Mouse (Mus musculus): Measurements from ENCODE around the gene Aim2.

The Aim2 gene

DNA sequence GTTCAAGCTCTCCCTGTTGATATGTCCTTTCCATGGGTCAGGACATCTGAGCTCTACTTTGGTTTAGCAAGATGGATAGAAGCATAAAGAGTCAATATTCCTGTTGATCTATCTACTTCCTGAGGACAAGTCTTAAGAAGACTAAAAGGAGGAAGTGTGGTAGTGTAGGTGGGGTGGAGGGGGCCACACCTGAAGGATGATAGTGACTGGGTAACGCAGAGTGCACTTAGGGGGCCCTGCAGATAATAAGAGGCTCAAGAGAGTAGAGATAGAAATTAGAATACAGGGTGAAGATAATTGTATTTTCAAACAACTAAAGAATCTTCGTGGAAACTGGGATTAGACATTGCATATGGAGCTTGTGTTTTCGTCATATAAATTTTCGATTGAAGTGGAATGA, 5.6 kb upstream of the Aim2 start:
- no peak for DNase-seq (ENCODE audit: low read depth in 1 of 2, low spot score in 2 of 2)

DNA sequence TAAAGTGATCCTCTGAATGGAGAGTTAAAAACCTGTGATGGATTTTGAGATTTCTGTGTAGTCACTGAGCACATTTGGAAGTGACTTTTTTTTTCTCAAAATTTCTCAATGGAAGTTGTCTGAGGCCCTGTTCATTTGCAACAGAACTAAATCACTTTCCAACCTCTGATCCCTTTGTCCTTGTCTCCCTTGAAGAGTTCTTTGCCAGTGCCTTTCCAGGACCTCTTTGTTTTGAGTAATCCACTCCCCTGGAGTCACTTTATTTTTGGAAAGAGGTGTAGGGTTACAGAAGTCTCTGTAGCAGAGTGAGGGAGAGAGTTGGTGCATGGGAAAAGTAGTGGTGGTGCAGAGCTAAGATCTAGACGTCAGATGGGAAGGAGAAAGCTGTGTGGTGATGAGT, 2.2 kb upstream of the Aim2 start:
- DNase-seq (ENCODE audit: low read depth in 1 of 2, low spot score in 2 of 2) = no peak

DNA sequence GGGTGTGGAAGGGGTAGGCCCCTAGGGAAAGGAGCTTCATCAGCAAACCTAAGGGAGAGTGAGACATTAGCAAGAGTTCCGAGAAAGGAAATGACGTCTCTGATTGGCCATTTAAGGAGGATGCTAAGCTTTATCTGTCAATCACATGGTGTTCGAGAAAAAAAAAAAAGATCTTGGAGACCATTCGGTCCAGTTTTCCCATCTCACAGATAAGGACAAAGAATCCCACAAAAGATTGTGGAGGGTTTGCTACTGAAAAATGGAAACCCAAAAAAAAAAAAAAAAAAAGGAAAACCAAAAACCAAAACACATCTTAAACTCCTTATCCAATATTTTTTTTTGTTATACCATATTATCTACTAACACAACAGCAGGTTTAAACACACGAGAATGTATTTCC, 1.5 kb upstream of the Aim2 start:
- no peak for DNase-seq (ENCODE audit: low read depth in 1 of 2, low spot score in 2 of 2)

DNA sequence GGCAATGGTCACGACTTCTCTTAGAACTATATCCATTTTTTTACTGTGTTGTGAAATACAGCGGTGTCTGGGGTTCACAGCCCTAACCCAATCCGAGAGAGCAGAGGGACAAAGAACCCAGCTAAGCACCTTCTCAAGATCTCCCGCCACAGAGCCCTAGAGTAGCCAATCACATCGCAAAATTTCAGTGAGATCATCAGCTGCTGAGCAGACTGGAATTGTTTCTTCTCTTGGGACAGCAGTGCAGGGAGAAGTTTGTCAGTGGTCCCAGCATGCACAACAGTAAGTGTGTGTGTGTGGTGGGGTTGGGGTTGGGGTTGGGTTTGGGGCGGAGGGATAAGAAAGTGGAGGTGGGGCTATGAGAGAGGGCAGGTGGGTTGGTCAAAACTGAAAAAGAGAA, 733 bp upstream of the Aim2 start:
- no peak for DNase-seq (ENCODE audit: low read depth in 1 of 2, low spot score in 2 of 2)

DNA sequence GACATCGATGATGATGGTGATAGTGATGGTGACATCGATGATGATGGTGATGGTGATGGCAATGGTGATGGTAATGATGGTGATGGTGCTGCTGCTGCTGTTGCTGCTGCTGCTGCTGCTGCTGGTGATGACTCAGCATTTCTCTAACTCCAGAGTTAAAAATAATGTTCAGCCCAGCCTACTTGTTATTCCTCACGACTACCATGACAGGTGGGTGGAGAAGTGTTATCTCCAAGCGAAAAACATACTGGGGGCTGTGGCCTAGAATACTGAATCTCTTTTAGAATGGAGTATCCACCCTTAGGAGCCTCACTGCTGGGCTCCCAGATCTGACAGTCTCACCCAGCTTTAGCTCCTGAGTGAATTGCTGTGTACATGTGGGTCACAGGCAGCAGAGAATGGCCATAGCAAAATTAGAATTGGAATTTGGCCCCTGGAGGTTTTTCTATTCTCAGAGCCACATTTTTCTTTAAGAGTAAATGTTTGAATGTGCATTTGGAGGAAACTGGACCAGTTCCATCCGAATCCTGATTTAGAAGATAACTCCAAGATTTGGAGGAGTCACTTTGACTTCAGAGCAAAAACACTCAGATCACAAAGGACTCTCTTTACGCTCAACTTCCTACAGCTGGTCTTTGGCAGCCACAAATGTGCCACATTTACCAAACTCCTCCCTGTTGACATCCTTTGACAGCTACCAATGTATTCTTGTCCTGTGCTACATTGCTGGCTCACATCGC, 4.6 kb downstream of the Aim2 start:
- no peak for DNase-seq (ENCODE audit: low read depth in 1 of 2, low spot score in 2 of 2)

DNA sequence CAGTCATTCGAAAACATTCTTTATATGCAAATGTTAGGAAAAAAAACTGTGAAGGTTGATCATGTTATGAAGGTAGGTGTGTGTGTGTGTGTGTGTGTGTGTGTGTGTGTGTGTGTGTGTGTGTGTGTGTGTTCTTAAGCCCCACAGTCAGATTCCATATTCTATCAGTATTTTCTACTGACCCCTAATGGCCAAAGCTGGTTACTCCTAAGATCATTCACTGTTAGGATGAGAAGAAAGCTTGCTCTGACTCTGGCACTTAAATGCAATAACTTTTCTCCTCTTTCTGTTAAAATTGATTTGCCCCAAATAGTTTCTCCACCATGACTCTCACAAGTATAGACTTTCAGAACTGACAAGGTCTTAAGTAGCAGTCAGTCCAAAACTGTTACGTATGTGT, 6.0 kb downstream of the Aim2 start:
- no peak for DNase-seq (ENCODE audit: low read depth in 1 of 2, low spot score in 2 of 2)

DNA sequence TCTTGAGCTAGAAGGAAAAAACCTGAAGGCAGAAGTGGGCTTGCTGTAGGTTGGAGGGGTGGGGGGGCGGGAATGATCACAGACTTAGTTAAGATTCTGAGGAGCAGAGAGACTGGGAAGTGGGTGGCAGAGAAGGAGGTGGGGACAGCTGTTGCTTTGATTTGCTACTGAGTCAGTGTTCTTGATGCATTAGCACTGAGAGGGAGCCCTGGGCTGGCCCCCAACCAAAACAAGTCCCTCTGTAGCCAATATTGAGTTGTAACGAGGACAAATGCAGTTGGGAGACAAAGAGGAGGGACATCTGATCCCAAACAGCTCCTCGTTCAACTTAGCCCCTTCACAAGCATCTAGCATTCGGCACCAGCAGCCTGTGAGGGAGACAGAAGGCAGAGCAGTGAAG, 7.1 kb downstream of the Aim2 start:
- no peak for DNase-seq (ENCODE audit: low read depth in 1 of 2, low spot score in 2 of 2)

DNA sequence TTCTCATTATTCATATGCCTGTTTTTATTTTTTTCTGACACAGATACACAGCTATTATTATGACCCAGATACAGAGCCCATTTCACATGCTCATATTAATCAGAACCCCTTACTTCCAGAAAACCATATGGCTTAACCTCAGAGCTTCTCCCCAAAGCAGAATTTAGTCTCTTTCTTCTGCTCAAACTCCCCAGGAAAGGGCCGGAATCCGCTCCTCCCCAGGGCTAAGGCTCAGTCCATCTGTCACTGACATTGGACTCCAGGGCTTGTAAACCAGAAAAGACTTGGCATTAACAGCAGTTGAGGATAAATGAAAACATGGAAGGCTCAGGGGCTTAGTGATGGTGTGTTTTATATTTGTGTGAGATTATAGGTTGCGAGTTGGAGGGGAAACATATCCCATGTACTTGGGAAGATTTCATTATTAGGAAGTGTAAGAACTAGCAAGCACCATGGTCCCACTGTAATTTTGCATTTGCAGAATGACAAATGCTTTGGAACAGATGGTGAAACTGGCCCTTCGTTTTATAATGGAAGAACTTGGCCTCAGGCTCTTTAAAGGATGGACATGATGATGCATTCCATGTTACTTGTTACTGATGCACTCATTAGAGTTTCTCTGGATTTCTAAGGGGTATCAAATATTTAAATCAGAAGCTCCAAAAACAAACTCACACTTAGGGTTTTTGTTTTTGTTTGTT, 9.1 kb downstream of the Aim2 start:
- DNase-seq (ENCODE audit: low read depth in 1 of 2, low spot score in 2 of 2) = no peak

DNA sequence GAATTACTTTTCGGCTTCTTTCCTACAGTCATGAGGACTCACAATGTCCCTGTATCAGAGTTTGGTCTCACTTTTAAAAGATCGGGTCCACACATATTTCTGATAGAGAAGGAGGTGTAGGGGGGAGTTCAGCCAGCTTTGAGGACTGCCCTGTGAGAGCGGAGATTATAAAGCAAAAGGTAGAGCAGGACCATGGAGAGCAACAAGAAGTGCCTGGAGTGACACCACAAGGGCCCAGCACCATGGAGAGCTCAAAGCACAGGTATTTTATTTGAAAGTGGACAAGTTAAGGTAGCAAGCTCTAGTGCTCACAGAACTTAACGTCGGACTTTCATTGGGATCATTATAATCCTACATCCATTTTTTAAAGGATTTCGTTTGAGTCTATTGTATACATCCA, 11.0 kb downstream of the Aim2 start:
- DNase-seq (ENCODE audit: low read depth in 1 of 2, low spot score in 2 of 2) = no peak

DNA sequence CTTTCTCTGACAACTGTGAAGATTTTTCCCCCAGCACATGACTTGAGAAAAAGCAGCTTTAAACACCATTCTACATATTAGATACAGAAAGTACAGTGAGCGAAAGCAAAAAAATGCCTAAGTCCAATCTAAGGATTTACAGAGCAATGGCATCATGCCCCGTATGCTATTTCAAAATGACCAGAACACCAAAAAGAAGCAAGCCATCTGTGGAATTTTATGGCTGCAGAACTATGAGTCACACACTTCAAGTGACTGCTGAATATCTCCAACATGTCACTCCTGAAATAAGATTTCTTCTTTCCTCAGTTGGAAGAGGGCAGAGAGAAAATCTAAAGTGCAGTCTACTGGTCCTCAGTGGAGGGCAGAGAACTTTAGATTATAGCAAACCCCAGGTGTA, 12.8 kb downstream of the Aim2 start:
- DNase-seq (ENCODE audit: low read depth in 1 of 2, low spot score in 2 of 2) = no peak

DNA sequence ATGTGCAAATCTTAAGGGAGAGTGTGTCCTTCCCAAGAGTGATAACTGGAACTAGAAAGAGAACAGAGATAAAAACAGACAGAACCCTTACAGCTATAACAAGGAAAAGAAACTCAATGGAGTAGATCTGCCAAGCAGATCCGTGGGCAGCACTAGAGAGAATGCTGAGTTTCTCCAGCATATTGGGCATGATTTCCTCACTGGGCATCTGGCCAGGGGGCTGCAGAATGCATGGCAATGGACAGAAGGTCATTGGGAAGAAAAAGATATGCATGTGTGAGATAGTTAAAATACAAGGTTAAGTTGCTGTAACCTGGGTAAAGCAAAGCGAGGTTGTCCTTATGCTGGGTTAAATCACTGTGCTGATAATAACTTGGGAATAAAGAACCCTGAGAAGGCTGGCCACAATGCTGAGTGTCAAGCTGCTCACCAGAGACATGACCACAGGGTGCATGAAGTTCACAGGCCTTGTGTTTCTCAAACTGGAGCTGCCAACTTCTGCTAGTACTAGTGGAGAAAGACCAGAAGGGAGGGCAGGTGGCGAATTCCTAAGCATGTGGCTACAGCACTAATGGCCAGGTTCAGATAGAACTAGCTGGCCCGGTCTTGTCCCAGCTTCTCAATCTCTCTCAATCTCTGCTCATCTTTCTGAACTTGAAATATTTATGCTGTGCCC, 13.6 kb downstream of the Aim2 start:
- DNase-seq (ENCODE audit: low read depth in 1 of 2, low spot score in 2 of 2) = no peak

DNA sequence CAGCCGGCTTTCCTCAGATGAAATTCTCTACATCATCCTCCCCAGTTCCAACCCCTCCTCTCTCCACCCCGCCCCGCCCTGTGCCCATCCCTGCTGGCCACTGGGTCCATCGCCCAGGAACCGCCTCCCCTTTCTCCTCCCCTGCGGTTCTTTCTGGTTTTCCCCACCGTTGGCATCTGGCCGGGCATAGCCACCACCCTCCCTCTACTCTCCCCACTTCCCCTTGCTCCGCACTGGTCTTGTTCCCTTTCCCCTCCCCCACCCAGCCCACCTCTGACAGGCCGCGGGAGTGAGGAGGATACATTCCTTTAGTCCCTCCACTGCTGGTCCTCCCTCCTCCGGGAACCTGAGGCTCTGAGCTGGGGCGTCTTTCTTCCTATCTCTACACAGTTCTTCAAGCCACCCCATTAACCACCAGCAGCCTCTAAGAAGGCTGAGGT, 15.3 kb downstream of the Aim2 start:
- DNase-seq (ENCODE audit: low read depth in 1 of 2, low spot score in 2 of 2) = peak in 1 of 2 experiments; percentile 46

DNA sequence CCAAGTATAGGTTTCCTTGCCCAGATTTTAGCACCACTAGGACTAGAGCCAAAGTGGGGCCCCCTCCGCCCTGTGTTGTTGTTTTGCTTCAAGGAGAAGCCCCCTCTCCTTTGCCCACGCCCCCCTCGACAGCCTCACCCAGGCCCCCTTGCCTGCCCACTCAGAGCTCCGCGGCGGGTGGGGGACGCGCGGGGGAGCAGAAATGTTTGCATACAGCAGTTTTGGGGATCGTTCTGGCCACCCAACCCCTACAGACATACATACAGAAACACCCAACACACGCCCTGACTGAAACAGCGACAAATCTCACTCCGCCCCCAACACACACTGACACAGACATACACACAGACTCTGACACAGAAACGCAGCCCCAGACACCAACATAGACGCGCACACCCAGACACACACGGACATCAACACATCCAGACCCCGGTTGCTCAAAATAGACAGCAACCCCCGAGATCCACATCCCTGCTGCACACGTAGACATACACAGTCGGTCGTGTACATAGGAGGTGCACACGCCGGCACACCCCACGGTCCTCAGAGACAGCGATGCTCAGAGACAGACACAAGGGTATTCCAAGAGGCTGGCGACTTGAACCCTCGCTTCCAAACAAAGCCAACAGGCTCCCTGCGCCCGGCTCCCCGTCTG, 16.1 kb downstream of the Aim2 start:
- no peak for DNase-seq (ENCODE audit: low read depth in 1 of 2, low spot score in 2 of 2)

DNA sequence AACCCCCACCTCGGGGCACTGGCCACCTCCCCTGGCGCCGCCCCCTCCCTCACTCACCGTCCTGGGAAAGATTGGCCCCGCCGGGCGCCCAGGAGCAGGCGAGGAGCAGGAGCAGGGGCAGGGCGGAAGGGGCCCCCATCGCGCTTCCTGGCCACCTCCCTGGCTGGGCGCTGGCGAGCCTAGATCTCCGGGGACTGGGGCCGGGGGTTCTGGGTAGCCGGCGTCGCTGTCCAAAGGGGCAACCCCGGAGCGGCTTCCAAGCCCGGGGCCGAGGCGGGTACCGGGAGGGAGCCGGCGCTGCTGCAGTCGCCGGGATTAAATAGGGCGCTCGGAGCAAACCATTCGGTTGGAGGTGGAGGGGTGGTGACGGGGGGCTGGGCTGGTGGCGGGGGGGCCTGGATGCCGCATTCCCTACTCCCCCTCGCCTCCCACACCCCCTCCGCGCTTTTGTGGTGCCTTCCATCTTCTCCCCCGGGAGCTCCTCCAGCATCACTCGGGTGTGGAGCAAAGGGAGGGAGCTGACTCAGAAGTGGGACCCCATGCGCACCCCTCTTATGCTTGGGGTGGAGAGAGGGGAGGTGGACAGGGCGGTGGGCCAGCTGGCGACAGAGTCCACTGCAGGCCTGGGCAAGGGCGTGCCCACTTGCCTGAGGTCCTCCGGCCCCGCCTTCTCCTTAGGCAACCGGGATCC, 16.8 kb downstream of the Aim2 start, which contains the start of gene Cadm3:
Gene Cadm3 (minus strand): TSS at position 340 of the 691 bp plus-strand sequence.
- no peak for DNase-seq (ENCODE audit: low read depth in 1 of 2, low spot score in 2 of 2)

DNA sequence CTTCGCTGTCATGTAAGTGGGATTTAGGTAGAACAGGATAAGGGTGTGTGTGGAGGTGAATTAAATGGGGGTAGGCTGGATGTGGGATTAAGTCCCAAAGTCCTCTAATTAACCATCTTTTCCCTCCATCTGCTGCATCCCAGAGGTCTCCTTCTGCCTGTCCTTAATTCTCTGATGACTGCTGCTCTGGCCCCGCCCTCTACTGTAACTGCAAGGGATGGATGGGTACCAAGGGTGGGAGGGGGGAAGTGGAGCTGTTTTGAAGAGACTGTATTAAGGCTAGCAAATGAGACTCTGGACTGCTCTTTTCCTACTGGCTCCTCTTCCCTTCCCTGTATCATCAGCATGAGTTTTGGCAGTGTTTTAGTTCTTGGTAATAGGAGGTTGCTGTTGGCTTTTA, 18.9 kb downstream of the Aim2 start:
- DNase-seq (ENCODE audit: low read depth in 1 of 2, low spot score in 2 of 2) = no peak

DNA sequence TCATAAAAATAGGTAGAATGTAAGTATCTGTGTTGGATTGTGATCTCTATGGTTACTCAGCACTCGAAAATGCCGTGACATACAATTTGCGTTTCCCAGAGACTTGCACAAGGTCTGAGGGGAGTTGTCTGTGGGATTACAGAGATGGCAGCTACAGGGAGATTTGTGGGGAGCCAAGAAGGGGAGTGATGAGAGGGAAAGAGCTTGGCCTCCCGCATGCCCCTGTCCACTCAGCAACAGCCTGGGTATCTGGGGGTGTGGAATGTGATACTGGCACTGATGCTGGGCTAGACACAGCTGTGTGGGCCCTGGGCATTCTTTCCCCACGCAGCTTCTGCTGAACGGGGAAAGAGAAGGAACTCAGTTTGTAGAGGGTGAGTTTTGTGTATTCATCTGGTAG, 19.8 kb downstream of the Aim2 start:
- no peak for DNase-seq (ENCODE audit: low read depth in 1 of 2, low spot score in 2 of 2)

DNA sequence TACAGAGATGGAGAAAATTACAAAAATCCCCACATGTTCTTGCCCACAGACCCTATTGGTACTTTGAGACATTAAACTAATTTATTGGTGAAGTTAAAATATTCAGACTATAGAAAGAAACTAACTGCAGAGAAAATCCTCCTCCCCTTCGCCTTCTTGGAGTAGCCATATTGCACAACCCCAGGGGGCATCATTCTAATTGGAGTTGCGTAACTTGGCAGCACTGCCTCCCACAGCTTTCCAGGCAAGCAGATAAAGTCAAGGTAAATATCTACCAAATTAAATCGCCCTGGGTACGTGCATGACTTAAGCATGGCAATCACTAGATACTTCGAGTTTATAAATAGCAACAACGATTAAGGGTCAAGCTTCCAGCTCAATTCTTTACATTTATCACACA, 20.9 kb downstream of the Aim2 start:
- DNase-seq (ENCODE audit: low read depth in 1 of 2, low spot score in 2 of 2) = no peak

DNA sequence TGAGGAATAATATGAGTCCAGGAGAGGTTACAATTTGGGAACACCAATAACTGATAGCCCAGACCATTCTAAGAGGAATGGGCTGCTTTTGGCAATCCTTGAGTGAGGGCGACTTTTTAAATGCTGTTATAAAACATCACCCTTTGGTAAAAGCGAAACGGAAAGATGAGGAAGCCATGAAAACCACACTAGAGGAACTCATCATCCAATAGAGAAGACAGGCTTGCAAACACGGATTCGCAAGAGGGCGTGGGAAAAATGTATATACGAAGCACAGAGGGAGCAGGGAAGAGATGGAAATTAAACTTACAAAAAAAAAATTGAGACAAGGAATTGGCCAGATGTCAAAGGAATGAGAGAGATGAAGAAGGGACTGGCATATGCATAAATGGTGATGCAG, 23.3 kb downstream of the Aim2 start:
- no peak for DNase-seq (ENCODE audit: low read depth in 1 of 2, low spot score in 2 of 2)

DNA sequence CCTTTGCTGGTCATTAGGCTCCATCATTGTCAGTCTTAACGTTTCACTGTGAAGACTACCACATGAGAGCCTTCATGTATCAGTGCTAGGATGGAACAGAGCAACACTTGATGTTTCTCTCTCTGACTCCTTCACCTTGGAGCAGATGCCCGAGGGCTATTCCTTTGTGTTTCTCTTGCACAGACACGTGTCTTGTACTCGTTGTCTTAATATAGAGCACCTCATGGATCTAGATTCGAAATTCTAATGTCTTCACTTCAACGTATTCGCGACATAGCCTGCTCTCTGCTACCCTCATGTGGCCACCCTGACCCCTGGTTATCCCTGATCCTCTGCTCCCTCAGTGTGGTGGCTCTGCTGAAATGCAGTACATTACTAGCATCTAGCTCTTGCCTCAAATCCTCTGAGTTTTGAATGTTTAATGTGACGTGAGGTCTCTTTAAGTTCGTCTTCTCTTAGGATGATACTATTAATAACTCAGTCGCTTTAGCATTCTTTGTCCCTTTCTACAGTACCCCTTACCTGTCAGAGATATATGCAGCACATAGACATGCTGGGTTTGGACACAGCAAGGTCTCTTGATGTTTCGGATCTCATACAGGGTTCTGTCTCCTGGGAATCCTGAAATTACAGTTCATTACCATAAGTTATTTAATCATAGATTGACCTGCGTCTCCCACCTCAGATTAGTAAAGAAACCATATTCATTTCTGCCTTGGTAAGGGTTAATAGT, 26.9 kb downstream of the Aim2 start:
- DNase-seq (ENCODE audit: low read depth in 1 of 2, low spot score in 2 of 2) = peak in 1 of 2 experiments; percentile 37

DNA sequence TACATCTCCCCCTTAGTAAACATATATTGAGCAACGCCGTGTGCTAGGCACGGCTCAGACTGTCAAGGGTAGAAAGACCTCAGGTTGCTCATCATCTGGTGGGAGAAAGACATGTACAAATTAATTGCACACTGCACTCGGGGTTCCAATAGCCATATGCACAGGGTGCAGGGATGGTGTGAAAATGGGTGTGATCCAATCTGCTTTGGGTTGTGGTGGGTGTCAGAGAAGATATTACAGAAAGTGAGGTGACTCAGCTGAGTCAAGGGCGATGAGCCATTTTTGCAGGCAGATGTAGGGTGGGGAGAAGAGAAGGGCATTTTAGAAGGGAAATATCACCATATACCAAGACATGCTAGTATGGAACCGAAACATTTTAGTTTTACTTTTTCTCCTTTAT, 30.8 kb downstream of the Aim2 start:
- DNase-seq (ENCODE audit: low read depth in 1 of 2, low spot score in 2 of 2) = no peak
